Mouse (Mus musculus): ENCODE results near the gene Fam24a. TPM values are rescaled to one million over a fixed set of nuclear protein-coding genes. Genes with fewer than 3 reads are reported as not detected.

The Fam24a gene
- not detected in 2 replicates for polyA plus RNA-seq (2014; fragmentation: Nextera tagmentation; extraction: Ambion mirVana)

DNA sequence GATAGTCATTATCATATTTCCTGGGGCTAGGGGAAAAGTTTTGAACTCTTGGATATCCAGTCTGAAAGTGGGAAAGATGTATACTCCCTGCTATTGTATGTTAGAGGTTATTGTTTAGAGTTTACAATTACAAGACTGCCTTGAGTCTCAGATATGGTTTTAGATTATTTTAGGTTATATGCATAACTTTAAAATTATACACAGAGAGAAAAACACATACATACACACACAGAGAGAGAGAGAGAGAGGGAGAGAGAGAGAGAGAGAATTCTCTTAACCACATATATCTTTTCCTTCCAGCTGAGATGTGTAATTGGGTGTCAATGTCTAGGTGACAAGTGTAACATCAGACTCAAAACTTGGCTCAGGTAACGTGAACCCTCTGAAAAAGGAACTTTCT, at the start of gene Fam24a:
Fam24a (plus strand) TSS at position 301 of the 400 bp plus-strand sequence.
- no peak within 1 kb of the TSS for H3K4me2 ChIP-seq
- H3K9ac ChIP-seq (ENCODE audit: low read depth, low read length), result no peak within 1 kb of the TSS
- H3K4me1 ChIP-seq (replicated peaks; ENCODE audit: control insufficient read depth, insufficient read depth, low read length), result no peaks in the 10 kb centered on the region
- ATAC-seq (replicated peaks; ENCODE audit: low FRiP score), result no peak
- 59% methylated on average over 1 of the region's 1 CpGs for WGBS
- no peaks in the 10 kb centered on the region for H3K27me3 ChIP-seq (replicated peaks; ENCODE audit: control insufficient read depth, insufficient read depth, low read length)
- H3K27ac ChIP-seq (ENCODE audit: low read depth, low read length), result no peak within 1 kb of the TSS
- no peak for DNase-seq (ENCODE audit: low spot score)
- H3K9me3 ChIP-seq (ENCODE audit: control insufficient read depth, low read length), result no peaks in the 10 kb centered on the region
- no peaks in the 10 kb centered on the region for H3K36me3 ChIP-seq (ENCODE audit: control insufficient read depth, insufficient read depth, low read length)
- H3K4me3 ChIP-seq (ENCODE audit: low read depth, low read length), result no peak within 1 kb of the TSS

DNA sequence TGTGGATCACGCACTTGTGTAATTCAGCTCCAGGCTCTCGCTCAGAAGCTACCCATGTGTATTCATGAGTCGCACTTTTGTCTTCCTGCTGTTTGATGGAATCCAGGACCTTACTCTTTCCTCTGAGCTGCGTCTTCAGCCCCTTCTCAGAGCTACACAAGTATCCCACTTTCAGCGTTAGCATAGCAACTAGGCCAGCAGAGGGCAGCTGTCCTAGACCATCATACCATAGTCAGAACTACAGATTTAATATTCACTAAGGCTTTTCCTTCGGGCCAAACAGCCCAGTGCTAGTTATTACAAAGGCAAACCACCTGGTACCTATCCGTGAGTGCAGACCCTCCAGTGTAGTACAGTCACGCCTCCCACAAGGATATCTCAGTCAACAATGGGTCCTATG, 36.5 kb upstream of the Fam24a start:
- Histone ChIP-seq H3K36me3 (ENCODE audit: control insufficient read depth, insufficient read depth, low read length) (no peaks in the 10 kb centered on the region), H3K4me1 (replicated peaks; ENCODE audit: control insufficient read depth, insufficient read depth, low read length) (no peaks in the 10 kb centered on the region), H3K4me3 (ENCODE audit: low read depth, low read length) (no peak overlapping the region), H3K27me3 (replicated peaks; ENCODE audit: control insufficient read depth, insufficient read depth, low read length) (no peaks in the 10 kb centered on the region), H3K9me3 (ENCODE audit: control insufficient read depth, low read length) (no peaks in the 10 kb centered on the region), H3K9ac (ENCODE audit: low read depth, low read length) (no peak overlapping the region), H3K4me2 (no peak overlapping the region), H3K27ac (ENCODE audit: low read depth, low read length) (no peak overlapping the region)
- no peak for ATAC-seq (replicated peaks; ENCODE audit: low FRiP score)
- 72% methylated on average over 8 of the region's 8 CpGs for WGBS
- no peak for DNase-seq (ENCODE audit: low spot score)

DNA sequence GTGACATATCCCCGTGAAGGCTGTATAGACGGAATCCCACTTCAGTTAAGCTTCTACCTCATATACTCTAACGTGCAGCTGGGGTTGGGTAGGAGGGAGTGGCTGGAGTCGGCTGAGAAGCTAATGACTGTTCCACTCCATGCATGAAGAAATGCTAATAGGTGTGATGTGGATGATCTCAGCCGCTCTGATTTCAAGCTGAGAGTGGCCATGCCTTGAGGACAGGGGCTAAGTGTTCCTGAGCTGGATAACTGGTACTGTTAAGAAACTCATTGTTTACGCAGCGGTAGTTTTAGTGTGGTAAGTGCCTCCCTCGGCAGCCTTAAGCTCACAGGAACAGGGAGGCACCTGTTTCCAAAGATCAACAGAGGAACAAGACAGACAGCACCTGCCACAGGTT, 30.3 kb upstream of the Fam24a start:
- no peak for DNase-seq (ENCODE audit: low spot score)
- no peaks in the 10 kb centered on the region for H3K4me1 ChIP-seq (replicated peaks; ENCODE audit: control insufficient read depth, insufficient read depth, low read length)
- WGBS, result 79% methylated on average over 8 of the region's 8 CpGs

DNA sequence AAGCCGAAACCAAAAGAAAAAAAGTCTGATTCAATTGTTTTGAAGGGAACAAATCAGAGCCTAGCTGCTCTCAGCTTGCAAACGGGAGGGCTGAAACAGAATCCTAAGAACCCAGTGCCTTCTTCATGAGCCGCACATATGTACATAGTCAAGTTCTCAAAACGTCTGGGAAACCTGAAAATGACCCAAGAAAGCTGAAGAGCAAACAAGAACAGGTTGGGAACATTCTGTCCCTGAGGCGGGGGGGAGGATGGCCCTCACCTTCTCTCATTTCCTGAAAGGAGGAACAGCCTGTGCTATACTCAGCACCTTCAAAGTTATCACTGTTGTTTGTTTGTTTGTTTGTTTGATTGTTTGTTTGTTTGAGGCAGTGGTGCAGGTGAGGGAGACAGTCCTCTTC, 26.9 kb upstream of the Fam24a start:
- ATAC-seq (replicated peaks; ENCODE audit: low FRiP score), result no peak
- WGBS, result 78% methylated on average over 5 of the region's 5 CpGs

More for the DNA sequence above, 30.3 kb upstream of the Fam24a start:
- Histone ChIP-seq H3K4me2 (no peak overlapping the region), H3K36me3 (ENCODE audit: control insufficient read depth, insufficient read depth, low read length) (no peaks in the 10 kb centered on the region), H3K4me3 (ENCODE audit: low read depth, low read length) (no peak overlapping the region), H3K9ac (ENCODE audit: low read depth, low read length) (no peak overlapping the region), H3K9me3 (ENCODE audit: control insufficient read depth, low read length) (no peaks in the 10 kb centered on the region), H3K27ac (ENCODE audit: low read depth, low read length) (no peak overlapping the region), H3K27me3 (replicated peaks; ENCODE audit: control insufficient read depth, insufficient read depth, low read length) (no peaks in the 10 kb centered on the region)
- ATAC-seq (replicated peaks; ENCODE audit: low FRiP score), result no peak

DNA sequence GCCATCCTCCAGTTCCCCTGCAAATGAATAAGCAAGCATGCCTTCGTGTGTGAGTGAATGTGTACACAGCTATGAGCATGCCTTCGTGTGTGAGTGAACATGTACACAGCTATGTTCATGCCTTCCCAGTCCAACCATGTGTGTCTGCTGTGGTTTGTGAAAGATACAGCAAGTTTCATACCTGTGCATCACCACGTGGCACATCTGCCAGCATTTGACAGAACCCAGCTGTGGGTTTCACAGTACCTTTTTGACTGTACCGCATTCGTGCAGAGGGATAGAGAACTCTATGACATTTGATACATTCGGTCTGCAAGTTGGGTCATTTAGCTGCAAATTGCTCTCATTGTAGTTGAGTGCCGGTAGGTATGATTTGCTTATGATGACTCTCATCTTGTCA, 19.2 kb upstream of the Fam24a start:
- Histone ChIP-seq H3K27ac (ENCODE audit: low read depth, low read length) (no peak overlapping the region), H3K9me3 (ENCODE audit: control insufficient read depth, low read length) (no peaks in the 10 kb centered on the region), H3K4me1 (replicated peaks; ENCODE audit: control insufficient read depth, insufficient read depth, low read length) (no peaks in the 10 kb centered on the region), H3K4me3 (ENCODE audit: low read depth, low read length) (no peak overlapping the region), H3K4me2 (no peak overlapping the region), H3K36me3 (ENCODE audit: control insufficient read depth, insufficient read depth, low read length) (no peaks in the 10 kb centered on the region), H3K9ac (ENCODE audit: low read depth, low read length) (no peak overlapping the region), H3K27me3 (replicated peaks; ENCODE audit: control insufficient read depth, insufficient read depth, low read length) (no peaks in the 10 kb centered on the region)
- ATAC-seq (replicated peaks; ENCODE audit: low FRiP score) (no peak), DNase-seq (ENCODE audit: low spot score) (no peak)
- WGBS, result 77% methylated on average over 7 of the region's 7 CpGs

More for the DNA sequence above, 26.9 kb upstream of the Fam24a start:
- H3K9ac ChIP-seq (ENCODE audit: low read depth, low read length), result no peak overlapping the region
- H3K4me3 ChIP-seq (ENCODE audit: low read depth, low read length), result no peak overlapping the region
- no peaks in the 10 kb centered on the region for H3K9me3 ChIP-seq (ENCODE audit: control insufficient read depth, low read length)
- no peak for DNase-seq (ENCODE audit: low spot score)
- H3K4me2 ChIP-seq, result no peak overlapping the region
- no peak overlapping the region for H3K27ac ChIP-seq (ENCODE audit: low read depth, low read length)
- H3K4me1 ChIP-seq (replicated peaks; ENCODE audit: control insufficient read depth, insufficient read depth, low read length), result no peaks in the 10 kb centered on the region
- no peaks in the 10 kb centered on the region for H3K36me3 ChIP-seq (ENCODE audit: control insufficient read depth, insufficient read depth, low read length)
- no peaks in the 10 kb centered on the region for H3K27me3 ChIP-seq (replicated peaks; ENCODE audit: control insufficient read depth, insufficient read depth, low read length)

DNA sequence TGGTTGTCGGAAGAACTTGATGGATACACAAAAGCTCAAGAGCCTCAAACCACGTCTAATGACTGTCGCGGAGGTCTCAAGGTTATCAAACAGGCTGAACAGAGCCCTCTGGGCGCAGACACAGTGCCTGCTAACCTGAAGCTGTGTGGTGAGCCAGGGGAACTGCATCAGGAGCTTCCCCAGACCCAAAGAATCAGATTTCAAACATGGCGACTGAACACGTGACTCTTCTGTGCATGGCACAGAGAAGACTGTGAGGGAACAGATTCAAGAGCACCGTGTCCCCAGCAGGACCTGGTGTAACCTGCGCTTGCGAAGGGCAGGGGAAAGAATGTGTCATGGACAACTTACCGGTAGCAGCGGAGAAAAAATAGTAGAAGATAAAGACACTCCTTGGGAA, 16.1 kb upstream of the Fam24a start:
- ATAC-seq (replicated peaks; ENCODE audit: low FRiP score), result no peak
- Histone ChIP-seq H3K4me2 (no peak overlapping the region), H3K36me3 (ENCODE audit: control insufficient read depth, insufficient read depth, low read length) (no peaks in the 10 kb centered on the region), H3K9ac (ENCODE audit: low read depth, low read length) (no peak overlapping the region), H3K9me3 (ENCODE audit: control insufficient read depth, low read length) (no peaks in the 10 kb centered on the region), H3K4me3 (ENCODE audit: low read depth, low read length) (no peak overlapping the region), H3K27me3 (replicated peaks; ENCODE audit: control insufficient read depth, insufficient read depth, low read length) (no peaks in the 10 kb centered on the region), H3K4me1 (replicated peaks; ENCODE audit: control insufficient read depth, insufficient read depth, low read length) (no peaks in the 10 kb centered on the region), H3K27ac (ENCODE audit: low read depth, low read length) (no peak overlapping the region)
- 58% methylated on average over 12 of the region's 12 CpGs for WGBS
- DNase-seq (ENCODE audit: low spot score), result no peak

DNA sequence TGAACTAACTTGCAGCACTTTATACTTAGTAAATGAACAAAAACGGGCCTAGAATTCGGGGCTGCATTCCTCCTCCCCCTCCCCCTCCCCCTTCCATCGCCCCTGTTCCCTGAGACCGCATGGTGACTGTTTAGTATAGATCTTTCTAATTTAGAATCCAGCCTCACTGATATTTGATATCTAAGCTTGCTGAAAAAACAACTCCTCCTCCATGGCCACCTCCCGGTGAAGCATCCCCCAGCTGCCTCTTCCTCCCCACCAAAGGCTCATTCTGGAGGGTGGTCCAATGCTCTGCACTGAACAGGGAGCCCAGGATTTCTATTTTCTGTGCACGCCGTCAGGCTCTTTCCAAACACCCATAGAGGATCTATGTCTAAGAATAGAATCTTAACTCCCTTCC, 15.3 kb upstream of the Fam24a start:
- Histone ChIP-seq H3K4me3 (ENCODE audit: low read depth, low read length) (no peak overlapping the region), H3K9ac (ENCODE audit: low read depth, low read length) (no peak overlapping the region), H3K36me3 (ENCODE audit: control insufficient read depth, insufficient read depth, low read length) (no peaks in the 10 kb centered on the region), H3K27me3 (replicated peaks; ENCODE audit: control insufficient read depth, insufficient read depth, low read length) (no peaks in the 10 kb centered on the region), H3K27ac (ENCODE audit: low read depth, low read length) (no peak overlapping the region), H3K9me3 (ENCODE audit: control insufficient read depth, low read length) (no peaks in the 10 kb centered on the region), H3K4me1 (replicated peaks; ENCODE audit: control insufficient read depth, insufficient read depth, low read length) (no peaks in the 10 kb centered on the region), H3K4me2 (no peak overlapping the region)
- 84% methylated on average over 5 of the region's 7 CpGs for WGBS
- DNase-seq (ENCODE audit: low spot score) (no peak), ATAC-seq (replicated peaks; ENCODE audit: low FRiP score) (no peak)

DNA sequence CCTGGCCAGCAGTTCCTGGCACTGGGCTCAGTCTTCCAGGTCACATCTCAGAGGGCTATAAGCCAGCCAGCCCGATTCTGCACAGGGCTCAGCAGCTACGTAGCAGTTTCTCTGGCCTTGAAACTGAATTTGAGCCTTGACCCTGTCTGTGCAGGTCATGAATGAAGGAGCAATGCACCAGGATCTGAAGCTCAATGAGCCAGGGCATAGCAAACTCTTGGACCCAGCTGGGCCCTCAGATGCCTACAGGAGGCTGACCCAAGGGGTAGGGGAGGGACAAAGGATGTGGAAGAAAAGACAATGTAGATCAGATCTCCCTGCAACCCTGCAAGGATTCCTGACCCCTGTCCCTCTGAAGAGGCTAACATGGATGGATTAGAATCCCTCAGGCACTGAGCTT, 11.5 kb upstream of the Fam24a start, which contains the start of gene Cuzd1:
Cuzd1 (minus strand) TSS at position 101 of the 400 bp plus-strand sequence.
- DNase-seq (ENCODE audit: low spot score), result no peak
- Histone ChIP-seq H3K9ac (ENCODE audit: low read depth, low read length) (no peak within 1 kb of the TSS), H3K4me2 (no peak within 1 kb of the TSS), H3K36me3 (ENCODE audit: control insufficient read depth, insufficient read depth, low read length) (no peaks in the 10 kb centered on the region), H3K4me1 (replicated peaks; ENCODE audit: control insufficient read depth, insufficient read depth, low read length) (no peaks in the 10 kb centered on the region), H3K4me3 (ENCODE audit: low read depth, low read length) (no peak within 1 kb of the TSS), H3K27me3 (replicated peaks; ENCODE audit: control insufficient read depth, insufficient read depth, low read length) (no peaks in the 10 kb centered on the region), H3K27ac (ENCODE audit: low read depth, low read length) (no peak within 1 kb of the TSS), H3K9me3 (ENCODE audit: control insufficient read depth, low read length) (no peaks in the 10 kb centered on the region)
- 85% methylated on average over 2 of the region's 2 CpGs for WGBS
- ATAC-seq (replicated peaks; ENCODE audit: low FRiP score), result no peak

DNA sequence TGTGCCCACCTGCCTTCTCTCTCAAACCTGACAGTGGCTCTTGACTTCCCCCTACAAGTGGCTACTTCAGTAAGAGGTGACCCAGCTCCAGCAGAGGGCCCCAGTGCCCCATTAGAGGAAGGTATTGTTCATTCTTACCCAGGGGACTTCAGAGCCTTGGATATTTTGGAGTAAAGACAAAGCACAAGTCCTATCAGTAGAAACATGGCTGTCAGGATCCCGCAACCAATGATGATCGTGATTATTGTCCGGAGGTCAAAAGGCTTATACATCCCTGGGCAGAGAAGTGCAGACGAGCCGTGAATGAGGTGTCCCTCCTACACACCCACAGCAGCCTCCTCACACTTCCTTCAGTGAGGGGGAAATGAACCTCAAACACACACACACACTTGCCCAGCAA, 6.6 kb upstream of the Fam24a start:
- ATAC-seq (replicated peaks; ENCODE audit: low FRiP score) (no peak), DNase-seq (ENCODE audit: low spot score) (no peak)
- Histone ChIP-seq H3K9me3 (ENCODE audit: control insufficient read depth, low read length) (no peaks in the 10 kb centered on the region), H3K4me2 (no peak overlapping the region), H3K9ac (ENCODE audit: low read depth, low read length) (no peak overlapping the region), H3K27ac (ENCODE audit: low read depth, low read length) (no peak overlapping the region), H3K4me3 (ENCODE audit: low read depth, low read length) (no peak overlapping the region), H3K36me3 (ENCODE audit: control insufficient read depth, insufficient read depth, low read length) (no peaks in the 10 kb centered on the region), H3K4me1 (replicated peaks; ENCODE audit: control insufficient read depth, insufficient read depth, low read length) (no peaks in the 10 kb centered on the region), H3K27me3 (replicated peaks; ENCODE audit: control insufficient read depth, insufficient read depth, low read length) (no peaks in the 10 kb centered on the region)
- 80% methylated on average over 5 of the region's 5 CpGs for WGBS

All from liver, embryonic 11.5 days (tissue).